Mouse (Mus musculus) spleen, embryonic (tissue): ENCODE measurements around the gene Wnt1.

Experiments
- CTCF ChIA-PET: fragments of 350-600 bp; sonication (Branson Sonifier 250); formaldehyde crosslinking; loops from one replicate; lab custom pipeline; 2022; lab: Charles Lee

Wnt1 gene

DNA sequence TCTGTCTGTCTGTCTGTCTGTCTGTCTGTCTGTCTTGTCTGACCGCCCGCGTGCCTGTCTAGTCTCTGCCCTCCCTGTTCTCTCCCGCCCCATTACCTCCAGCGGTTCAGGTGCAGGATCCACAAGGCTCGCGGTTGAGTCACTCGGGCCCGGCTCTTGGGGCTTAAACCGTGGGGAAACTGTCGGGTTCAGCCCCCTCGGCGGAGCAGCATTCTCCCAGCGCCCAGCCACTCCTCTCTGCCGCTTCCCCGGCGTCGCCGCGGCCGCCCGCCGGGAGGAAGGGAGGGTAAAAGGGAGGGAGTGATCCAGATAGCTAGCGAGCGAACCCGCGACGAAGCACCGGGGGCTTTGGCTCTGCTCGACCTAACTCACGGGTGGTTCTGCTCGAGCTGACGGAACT is 11.9 kb upstream of the Wnt1 start, which contains the start of gene Wnt10b:
Gene Wnt10b (minus strand): TSS at position 389 of the 400 bp plus-strand sequence.
- CTCF ChIA-PET = interaction anchor here (0.7 kb wide), 1 partner anchor 43 kb away, joined by 4 read pairs; no protein-coding TSS in a partner anchor

DNA sequence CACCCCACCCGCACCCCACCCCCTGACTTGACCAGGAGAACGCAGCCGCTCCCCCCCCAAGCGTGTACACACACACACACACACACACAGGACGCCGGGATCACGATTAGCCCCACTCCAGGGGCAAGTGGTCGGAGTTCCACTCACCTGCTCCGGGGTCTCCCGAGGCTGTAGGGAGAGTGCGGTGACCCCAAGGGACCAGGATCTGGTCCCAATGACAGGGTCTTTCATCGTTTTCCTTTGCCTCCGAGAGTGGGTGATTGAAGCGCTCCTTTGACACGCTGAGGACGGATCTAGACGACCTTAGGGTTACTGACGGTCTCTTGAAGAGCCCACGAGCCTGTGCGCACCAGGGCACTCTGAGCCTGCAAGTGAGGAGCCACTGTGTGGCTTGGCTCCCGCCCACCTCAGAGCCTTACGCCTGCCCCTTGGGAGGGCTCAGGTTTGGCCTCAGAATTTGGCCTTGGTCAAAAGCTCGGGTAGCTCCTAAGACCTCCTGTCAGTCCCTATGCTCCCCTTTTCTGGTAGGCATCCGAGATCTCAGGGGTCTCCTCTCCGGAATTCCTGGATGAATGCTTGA is 11.4 kb upstream of the Wnt1 start:
- CTCF ChIA-PET = interaction anchor here (0.7 kb wide), 1 partner anchor 44 kb away, joined by 4 read pairs; no protein-coding TSS in a partner anchor

- CTCF ChIA-PET = interaction anchor here (0.6 kb wide), 1 partner anchor 20 kb away, joined by 8 read pairs; no protein-coding TSS in a partner anchor
Measured at GRCm38 (mm10) chr15:98778806-98779205, 10.9 kb upstream of the Wnt1 start.

GRCm38 (mm10) chr15:98780075-98780474 is 9.6 kb upstream of the Wnt1 start:
- CTCF ChIA-PET = no interaction called here

- CTCF ChIA-PET = no interaction called here
Measured at GRCm38 (mm10) chr15:98780573-98780972, 9.1 kb upstream of the Wnt1 start.

GRCm38 (mm10) chr15:98781166-98781565 is 8.5 kb upstream of the Wnt1 start:
- CTCF ChIA-PET = no interaction called here

GRCm38 (mm10) chr15:98785744-98786143 is 3.9 kb upstream of the Wnt1 start:
- CTCF ChIA-PET = interaction anchor here (0.6 kb wide), 1 partner anchor 63 kb away, joined by 3 read pairs; no protein-coding TSS in a partner anchor

DNA sequence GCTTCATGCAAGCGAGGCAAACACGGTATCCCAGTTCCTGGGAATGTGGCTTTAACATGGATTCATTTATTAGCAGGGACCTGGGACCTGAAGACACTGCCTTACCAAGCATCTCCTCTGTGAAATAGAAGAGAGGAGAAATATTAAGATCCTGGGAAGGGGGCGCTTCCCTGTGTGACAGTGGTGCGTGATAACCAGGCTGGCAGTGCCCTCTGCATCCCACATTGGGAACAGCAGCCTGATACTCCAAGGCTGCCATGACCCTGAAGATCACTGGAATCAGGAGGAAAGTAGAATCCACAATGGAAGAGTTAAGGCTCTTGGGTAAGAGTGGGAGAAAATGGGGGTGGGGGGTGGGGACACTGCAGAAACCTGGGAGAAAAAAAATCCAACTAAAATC is 1.7 kb upstream of the Wnt1 start:
- CTCF ChIA-PET = no interaction called here

DNA sequence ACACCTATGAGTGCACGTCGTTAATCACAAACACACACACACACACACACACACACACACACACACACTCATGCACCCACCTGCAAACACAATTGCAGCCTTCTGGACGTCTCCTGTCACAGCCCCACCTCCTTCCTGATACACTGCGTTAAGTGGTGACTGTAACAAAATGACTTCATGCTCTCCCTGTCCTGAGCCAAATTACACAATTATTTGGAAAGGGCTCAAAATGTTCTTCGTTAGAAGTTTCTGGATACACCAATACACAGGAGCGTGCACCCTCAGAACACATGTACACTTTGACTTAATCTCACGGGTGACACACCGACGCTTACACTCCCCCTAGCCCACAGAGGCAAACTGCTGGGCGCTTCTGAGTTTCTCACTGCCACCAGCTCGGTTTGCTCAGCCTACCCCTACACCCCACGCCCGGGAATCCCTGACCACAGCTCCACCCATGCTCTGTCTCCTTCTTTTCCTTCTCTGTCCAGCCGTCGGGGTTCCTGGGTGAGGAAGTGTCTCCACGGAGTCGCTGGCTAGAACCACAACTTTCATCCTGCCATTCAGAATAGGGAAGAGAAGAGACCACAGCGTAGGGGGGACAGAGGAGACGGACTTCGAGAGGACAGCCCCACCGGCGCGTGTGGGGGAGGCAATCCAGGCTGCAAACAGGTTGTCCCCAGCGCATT is 541 bp upstream of the Wnt1 start:
- CTCF ChIA-PET = interaction anchor here (0.6 kb wide), 1 partner anchor 33 kb away, joined by 7 read pairs; no protein-coding TSS in a partner anchor

DNA sequence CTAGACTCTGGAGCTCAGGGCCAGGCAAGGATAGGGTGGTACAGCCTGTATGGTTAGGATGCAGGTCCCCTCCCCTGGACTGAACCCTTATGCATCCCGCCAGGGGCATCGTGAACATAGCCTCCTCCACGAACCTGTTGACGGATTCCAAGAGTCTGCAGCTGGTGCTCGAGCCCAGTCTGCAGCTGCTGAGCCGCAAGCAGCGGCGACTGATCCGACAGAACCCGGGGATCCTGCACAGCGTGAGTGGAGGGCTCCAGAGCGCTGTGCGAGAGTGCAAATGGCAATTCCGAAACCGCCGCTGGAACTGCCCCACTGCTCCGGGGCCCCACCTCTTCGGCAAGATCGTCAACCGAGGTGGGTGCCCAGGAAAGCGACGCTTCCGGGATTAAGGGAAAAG is 1.1 kb downstream of the Wnt1 start:
- CTCF ChIA-PET = interaction anchor here (0.6 to 1.0 kb wide), 3 partner anchors 17 to 219 kb away, joined by 3 to 13 read pairs (median 4); no protein-coding TSS in a partner anchor

GRCm38 (mm10) chr15:98791221-98791620 is 1.6 kb downstream of the Wnt1 start:
- CTCF ChIA-PET = interaction anchor here (1.0 kb wide), 1 partner anchor 17 kb away, joined by 13 read pairs; no protein-coding TSS in a partner anchor

- CTCF ChIA-PET = no interaction called here
Measured at GRCm38 (mm10) chr15:98791771-98792170, 2.1 kb downstream of the Wnt1 start.

- CTCF ChIA-PET = interaction anchor here (0.6 kb wide), 1 partner anchor 82 kb away, joined by 8 read pairs; no protein-coding TSS in a partner anchor
Measured at GRCm38 (mm10) chr15:98792233-98793020, 2.8 kb downstream of the Wnt1 start.

DNA sequence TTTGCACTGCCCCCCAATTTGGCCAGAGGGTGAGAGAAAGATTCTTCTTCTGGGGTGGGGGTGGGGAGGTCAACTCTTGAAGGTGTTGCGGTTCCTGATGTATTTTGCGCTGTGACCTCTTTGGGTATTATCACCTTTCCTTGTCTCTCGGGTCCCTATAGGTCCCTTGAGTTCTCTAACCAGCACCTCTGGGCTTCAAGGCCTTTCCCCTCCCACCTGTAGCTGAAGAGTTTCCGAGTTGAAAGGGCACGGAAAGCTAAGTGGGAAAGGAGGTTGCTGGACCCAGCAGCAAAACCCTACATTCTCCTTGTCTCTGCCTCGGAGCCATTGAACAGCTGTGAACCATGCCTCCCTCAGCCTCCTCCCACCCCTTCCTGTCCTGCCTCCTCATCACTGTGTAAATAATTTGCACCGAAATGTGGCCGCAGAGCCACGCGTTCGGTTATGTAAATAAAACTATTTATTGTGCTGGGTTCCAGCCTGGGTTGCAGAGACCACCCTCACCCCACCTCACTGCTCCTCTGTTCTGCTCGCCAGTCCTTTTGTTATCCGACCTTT is 3.6 kb downstream of the Wnt1 start:
- CTCF ChIA-PET = no interaction called here

- CTCF ChIA-PET = interaction anchor here (0.7 kb wide), 2 partner anchors 87 to 144 kb away, joined by 5 to 9 read pairs; no protein-coding TSS in a partner anchor
Measured at GRCm38 (mm10) chr15:98796803-98797595, 7.3 kb downstream of the Wnt1 start.

DNA sequence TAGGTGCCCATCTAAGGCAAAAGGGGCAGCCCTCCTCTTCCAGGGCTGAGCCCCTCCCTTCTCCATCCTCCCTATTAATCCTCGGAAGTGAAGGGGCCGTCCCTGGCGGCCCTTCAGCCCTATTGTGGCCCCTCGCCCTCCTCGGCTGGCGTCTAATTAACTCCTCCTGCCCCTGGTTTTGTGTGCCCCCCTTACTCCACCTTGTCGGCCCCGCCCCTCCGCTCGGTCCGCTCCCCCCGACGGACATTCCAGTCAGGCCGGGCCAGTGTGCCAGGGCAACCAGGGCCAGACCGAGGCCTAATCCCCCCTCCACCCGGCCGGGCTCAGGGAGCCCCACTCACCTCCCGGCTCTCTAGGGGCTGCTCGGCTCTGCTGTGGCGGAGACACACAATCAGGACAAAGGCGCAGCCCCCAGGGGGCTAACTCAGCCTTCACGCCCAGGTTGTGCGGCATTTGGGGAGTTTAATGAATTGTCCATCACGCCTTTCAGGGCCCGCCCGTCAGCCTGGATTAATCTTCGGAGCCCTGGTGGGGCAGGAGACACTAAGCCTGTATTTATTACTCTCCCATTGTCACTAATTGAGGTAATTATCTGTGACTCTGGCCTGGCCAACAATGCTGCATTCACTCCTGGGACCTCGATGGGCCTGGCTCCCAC is 8.3 kb downstream of the Wnt1 start:
- CTCF ChIA-PET = no interaction called here

GRCm38 (mm10) chr15:98798903-98799302 is 9.2 kb downstream of the Wnt1 start:
- CTCF ChIA-PET = interaction anchor here (0.6 kb wide), 1 partner anchor 20 kb away, joined by 8 read pairs; no protein-coding TSS in a partner anchor

DNA sequence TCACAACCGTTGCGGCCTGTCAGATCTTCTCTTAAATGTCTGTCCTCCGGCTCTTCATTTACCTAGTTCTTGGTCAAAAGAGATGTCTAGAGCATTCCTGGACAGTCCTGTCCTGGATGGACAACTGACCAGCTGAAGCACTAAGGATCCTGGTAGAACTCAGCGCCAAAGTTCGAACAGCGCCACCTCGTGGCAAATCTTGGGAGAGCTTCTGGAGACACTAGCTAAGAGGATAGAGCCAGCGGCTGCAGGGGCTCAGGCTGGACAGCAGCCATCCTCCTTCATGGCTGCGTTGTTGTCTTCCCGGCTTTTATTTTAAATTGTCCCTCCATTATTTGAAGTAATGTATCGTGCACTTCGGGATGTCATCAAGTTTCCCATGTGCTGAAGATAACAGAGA is 9.7 kb downstream of the Wnt1 start:
- CTCF ChIA-PET = no interaction called here

DNA sequence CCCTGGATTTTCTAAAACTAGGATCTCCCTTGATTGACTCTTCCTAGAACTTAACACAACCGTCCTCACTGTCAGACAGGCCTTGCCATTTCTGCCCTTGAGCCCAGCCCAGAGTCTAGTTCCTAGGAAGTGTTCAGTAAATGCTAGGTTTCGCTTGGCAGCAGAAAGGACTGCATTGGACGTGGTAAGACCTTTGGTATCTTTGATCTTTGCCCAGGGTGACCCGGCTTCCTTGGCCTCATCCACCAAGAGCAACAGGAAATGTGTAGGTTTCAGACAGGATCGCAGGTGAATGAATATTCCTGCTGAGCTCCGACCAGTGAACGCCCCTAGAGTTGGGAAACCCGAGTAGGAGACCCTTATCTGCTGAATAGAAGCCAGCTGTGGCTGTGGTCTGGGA is 13.3 kb downstream of the Wnt1 start:
- CTCF ChIA-PET = no interaction called here

GRCm38 (mm10) chr15:98804054-98804453 is 14.4 kb downstream of the Wnt1 start:
- CTCF ChIA-PET = no interaction called here
